Mouse (Mus musculus): ENCODE results near the gene Dusp16.

DNA sequence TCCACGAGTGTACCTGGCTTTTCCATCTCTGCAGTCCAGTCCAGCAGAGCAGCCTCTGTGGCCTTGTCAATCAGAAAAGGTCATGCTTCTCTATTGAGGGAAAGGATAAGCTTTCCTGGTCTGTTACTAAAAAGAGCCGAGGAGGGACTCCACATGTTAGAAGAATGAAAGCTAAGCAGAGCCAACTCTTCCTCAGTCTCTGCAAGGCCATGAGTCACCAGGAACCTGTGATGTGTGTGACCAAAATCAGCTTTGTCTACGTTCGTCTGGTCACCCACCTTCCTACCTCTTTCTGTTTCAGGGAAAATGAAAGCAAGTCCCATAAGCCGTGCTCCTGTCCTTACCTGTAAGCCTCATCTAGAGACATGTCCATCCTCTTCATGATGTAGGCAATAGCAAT lies 72.3 kb downstream of the Dusp16 start:
- TF ChIP-seq CTCF (IDR thresholded peaks at IDR 0.05; ENCODE audit: borderline replicate concordance, control insufficient read depth, extremely low read depth, insufficient read depth, low read length, poor library complexity), result no peak
- TF ChIP-seq POLR2A (IDR thresholded peaks at IDR 0.05; ENCODE audit: control insufficient read depth, extremely low read depth, insufficient read depth, low read length, poor library complexity), result no peak
